Mouse (Mus musculus): ENCODE results near the gene Faim. TPM values are rescaled to one million over a fixed set of nuclear protein-coding genes. Genes with fewer than 3 reads are reported as not detected.
A peak's percentile ranks its signal among the peaks of the same experiment; 100 is the strongest.

Faim gene
- polyA plus RNA-seq, 1 experiment from 2014 or later = 46.9 TPM

DNA sequence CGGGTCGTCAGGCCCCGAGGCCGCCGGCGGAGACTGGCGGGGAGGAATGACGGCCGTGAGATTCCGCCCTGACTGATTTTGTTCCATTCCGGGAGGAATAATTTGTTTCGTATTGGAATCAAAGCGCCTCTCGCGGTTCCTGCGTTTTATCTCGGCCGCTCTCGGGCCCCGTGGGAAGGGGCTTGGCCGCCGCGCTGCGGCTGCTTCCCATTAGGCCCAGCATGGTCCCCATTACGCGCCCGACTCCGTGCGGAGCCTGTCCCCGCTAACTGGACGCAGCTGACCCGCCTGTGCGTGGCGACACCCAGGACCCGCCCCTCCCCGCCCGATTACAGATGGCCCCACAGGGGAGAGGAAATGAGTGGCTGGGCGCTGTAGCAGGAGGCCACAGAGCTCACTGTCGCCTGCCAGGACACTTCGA is 13.1 kb upstream of the Faim start:
- H3K9me3 ChIP-seq (ENCODE audit: low read length) = peaks cover 8% of the 10 kb centered on the region; the same call in 1 of the 2 replicates
- H3K27ac ChIP-seq (ENCODE audit: low read length) = no peak overlapping the region
- H3K9ac ChIP-seq (replicated peaks; ENCODE audit: low read length) = no peak overlapping the region
- WGBS = under 1% methylated on average over 40 of the region's 40 CpGs
- H3K36me3 ChIP-seq (ENCODE audit: insufficient read depth, low read length) = no peaks in the 10 kb centered on the region
- H3K4me2 ChIP-seq (replicated peaks; ENCODE audit: low read depth, low read length) = peak overlapping the region; percentile 58
- H3K27me3 ChIP-seq (ENCODE audit: insufficient read depth, low read length) = peaks cover 86% of the 10 kb centered on the region
- H3K4me3 ChIP-seq (ENCODE audit: low read length) = peak overlapping the region; percentile 45
- no peaks in the 10 kb centered on the region for H3K4me1 ChIP-seq (ENCODE audit: insufficient read depth, low read length)
- 0 out of 2 replicates have a peak, but pooled peaks have one; percentile 23 for ATAC-seq (ENCODE audit: low FRiP score, low TSS enrichment)

- H3K9ac ChIP-seq (replicated peaks; ENCODE audit: low read length) = no peak overlapping the region
- H3K27ac ChIP-seq (ENCODE audit: low read length) = no peak overlapping the region
- H3K36me3 ChIP-seq (ENCODE audit: insufficient read depth, low read length) = no peaks in the 10 kb centered on the region
- H3K27me3 ChIP-seq (ENCODE audit: insufficient read depth, low read length) = peaks cover 86% of the 10 kb centered on the region
- H3K4me1 ChIP-seq (ENCODE audit: insufficient read depth, low read length) = no peaks in the 10 kb centered on the region
- 5% methylated on average over 7 of the region's 7 CpGs for WGBS
- peaks cover 8% of the 10 kb centered on the region; the same call in 1 of the 2 replicates for H3K9me3 ChIP-seq (ENCODE audit: low read length)
- peak overlapping the region; percentile 45 for H3K4me3 ChIP-seq (ENCODE audit: low read length)
- no peak for ATAC-seq (ENCODE audit: low FRiP score, low TSS enrichment)
- H3K4me2 ChIP-seq (replicated peaks; ENCODE audit: low read depth, low read length) = peak overlapping the region; percentile 58
These were observed 12.6 kb upstream of the Faim start for GRCm38 (mm10) chr9:98973561-98973960.

- peaks cover 8% of the 10 kb centered on the region; the same call in 1 of the 2 replicates for H3K9me3 ChIP-seq (ENCODE audit: low read length)
- H3K4me3 ChIP-seq (ENCODE audit: low read length) = no peak overlapping the region
- H3K36me3 ChIP-seq (ENCODE audit: insufficient read depth, low read length) = no peaks in the 10 kb centered on the region
- no peak overlapping the region for H3K9ac ChIP-seq (replicated peaks; ENCODE audit: low read length)
- no peak overlapping the region for H3K27ac ChIP-seq (ENCODE audit: low read length)
- peaks cover 4% of the 10 kb centered on the region; the same call in 1 of the 2 replicates for H3K4me1 ChIP-seq (ENCODE audit: insufficient read depth, low read length)
- H3K27me3 ChIP-seq (ENCODE audit: insufficient read depth, low read length) = peaks cover 81% of the 10 kb centered on the region
- WGBS = 32% methylated on average over 2 of the region's 2 CpGs
- H3K4me2 ChIP-seq (replicated peaks; ENCODE audit: low read depth, low read length) = no peak overlapping the region
- no peak for ATAC-seq (ENCODE audit: low FRiP score, low TSS enrichment)
These were observed 11.3 kb upstream of the Faim start for GRCm38 (mm10) chr9:98974898-98975297.

GRCm38 (mm10) chr9:98976081-98976480 is 10.1 kb upstream of the Faim start:
- Histone ChIP-seq H3K27me3 (ENCODE audit: insufficient read depth, low read length) (peaks cover 69% of the 10 kb centered on the region), H3K27ac (ENCODE audit: low read length) (no peak overlapping the region)

GRCm38 (mm10) chr9:98976520-98976919 is 9.7 kb upstream of the Faim start:
- Histone ChIP-seq H3K9ac (replicated peaks; ENCODE audit: low read length) (no peak overlapping the region), H3K4me1 (ENCODE audit: insufficient read depth, low read length) (peaks cover 4% of the 10 kb centered on the region; the same call in 1 of the 2 replicates), H3K9me3 (ENCODE audit: low read length) (no peaks in the 10 kb centered on the region), H3K4me3 (ENCODE audit: low read length) (no peak overlapping the region), H3K36me3 (ENCODE audit: insufficient read depth, low read length) (no peaks in the 10 kb centered on the region), H3K27me3 (ENCODE audit: insufficient read depth, low read length) (peaks cover 66% of the 10 kb centered on the region), H3K27ac (ENCODE audit: low read length) (no peak overlapping the region), H3K4me2 (replicated peaks; ENCODE audit: low read depth, low read length) (no peak overlapping the region)
- WGBS = 45% methylated on average over 5 of the region's 5 CpGs
- no peak for ATAC-seq (ENCODE audit: low FRiP score, low TSS enrichment)

More at GRCm38 (mm10) chr9:98976081-98976480, 10.1 kb upstream of the Faim start:
- Histone ChIP-seq H3K9me3 (ENCODE audit: low read length) (no peaks in the 10 kb centered on the region; the same call in 1 of the 2 replicates), H3K9ac (replicated peaks; ENCODE audit: low read length) (no peak overlapping the region), H3K4me3 (ENCODE audit: low read length) (no peak overlapping the region), H3K4me1 (ENCODE audit: insufficient read depth, low read length) (peaks cover 4% of the 10 kb centered on the region; the same call in 1 of the 2 replicates), H3K4me2 (replicated peaks; ENCODE audit: low read depth, low read length) (no peak overlapping the region), H3K36me3 (ENCODE audit: insufficient read depth, low read length) (no peaks in the 10 kb centered on the region)
- WGBS = 81% methylated on average over 1 of the region's 1 CpGs
- no peak for ATAC-seq (ENCODE audit: low FRiP score, low TSS enrichment)

- no peaks in the 10 kb centered on the region for H3K36me3 ChIP-seq (ENCODE audit: insufficient read depth, low read length)
- H3K4me3 ChIP-seq (ENCODE audit: low read length) = peak overlapping the region; percentile 39
- 5% methylated on average over 29 of the region's 29 CpGs for WGBS
- no peaks in the 10 kb centered on the region for H3K9me3 ChIP-seq (ENCODE audit: low read length)
- peaks cover 52% of the 10 kb centered on the region for H3K27me3 ChIP-seq (ENCODE audit: insufficient read depth, low read length)
- ATAC-seq (ENCODE audit: low FRiP score, low TSS enrichment) = peak; percentile 67
- H3K4me1 ChIP-seq (ENCODE audit: insufficient read depth, low read length) = peaks cover 4% of the 10 kb centered on the region; the same call in 1 of the 2 replicates
- 0 out of 2 replicates have a peak overlapping the region, but pooled peaks have one; percentile 12 for H3K9ac ChIP-seq (replicated peaks; ENCODE audit: low read length)
- no peak overlapping the region for H3K27ac ChIP-seq (ENCODE audit: low read length)
- peak overlapping the region; percentile 52 for H3K4me2 ChIP-seq (replicated peaks; ENCODE audit: low read depth, low read length)
These were observed 6.4 kb upstream of the Faim start for GRCm38 (mm10) chr9:98979431-98980416.

- H3K9me3 ChIP-seq (ENCODE audit: low read length) = no peaks in the 10 kb centered on the region
- H3K4me3 ChIP-seq (ENCODE audit: low read length) = peak overlapping the region; percentile 88
- H3K4me1 ChIP-seq (ENCODE audit: insufficient read depth, low read length) = peaks cover 6% of the 10 kb centered on the region
- H3K27ac ChIP-seq (ENCODE audit: low read length) = no peak overlapping the region
- H3K27me3 ChIP-seq (ENCODE audit: insufficient read depth, low read length) = peaks cover 18% of the 10 kb centered on the region; the same call in 1 of the 2 replicates
- H3K9ac ChIP-seq (replicated peaks; ENCODE audit: low read length) = peak overlapping the region; percentile 77
- H3K4me2 ChIP-seq (replicated peaks; ENCODE audit: low read depth, low read length) = peak overlapping the region; percentile 95
- no peaks in the 10 kb centered on the region for H3K36me3 ChIP-seq (ENCODE audit: insufficient read depth, low read length)
- WGBS = under 1% methylated on average over 45 of the region's 50 CpGs
- ATAC-seq (ENCODE audit: low FRiP score, low TSS enrichment) = peak; percentile 81
These were observed 413 bp downstream of the Faim start for GRCm38 (mm10) chr9:98986476-98987096.

- WGBS = 46% methylated on average over 9 of the region's 9 CpGs
- no peak for ATAC-seq (ENCODE audit: low FRiP score, low TSS enrichment)
- Histone ChIP-seq H3K9me3 (ENCODE audit: low read length) (no peaks in the 10 kb centered on the region), H3K36me3 (ENCODE audit: insufficient read depth, low read length) (no peaks in the 10 kb centered on the region), H3K9ac (replicated peaks; ENCODE audit: low read length) (peak overlapping the region; percentile 77), H3K27me3 (ENCODE audit: insufficient read depth, low read length) (peaks cover 15% of the 10 kb centered on the region; the same call in 1 of the 2 replicates), H3K4me1 (ENCODE audit: insufficient read depth, low read length) (peaks cover 6% of the 10 kb centered on the region), H3K4me3 (ENCODE audit: low read length) (peak overlapping the region; percentile 88), H3K27ac (ENCODE audit: low read length) (no peak overlapping the region), H3K4me2 (replicated peaks; ENCODE audit: low read depth, low read length) (peak overlapping the region; percentile 95)
These were observed 958 bp downstream of the Faim start for GRCm38 (mm10) chr9:98987131-98987530.

- H3K4me2 ChIP-seq (replicated peaks; ENCODE audit: low read depth, low read length) = no peak overlapping the region
- no peaks in the 10 kb centered on the region for H3K27me3 ChIP-seq (ENCODE audit: insufficient read depth, low read length)
- H3K27ac ChIP-seq (ENCODE audit: low read length) = no peak overlapping the region
- no peaks in the 10 kb centered on the region for H3K9me3 ChIP-seq (ENCODE audit: low read length)
- H3K4me3 ChIP-seq (ENCODE audit: low read length) = no peak overlapping the region
- ATAC-seq (ENCODE audit: low FRiP score, low TSS enrichment) = no peak
- no peaks in the 10 kb centered on the region for H3K36me3 ChIP-seq (ENCODE audit: insufficient read depth, low read length)
- no peaks in the 10 kb centered on the region for H3K4me1 ChIP-seq (ENCODE audit: insufficient read depth, low read length)
- H3K9ac ChIP-seq (replicated peaks; ENCODE audit: low read length) = no peak overlapping the region
- WGBS = 83% methylated on average over 4 of the region's 4 CpGs
These were observed 7.9 kb downstream of the Faim start for GRCm38 (mm10) chr9:98994103-98994502.
